Mouse (Mus musculus): Measurements from ENCODE around the gene Cenpp.

DNA sequence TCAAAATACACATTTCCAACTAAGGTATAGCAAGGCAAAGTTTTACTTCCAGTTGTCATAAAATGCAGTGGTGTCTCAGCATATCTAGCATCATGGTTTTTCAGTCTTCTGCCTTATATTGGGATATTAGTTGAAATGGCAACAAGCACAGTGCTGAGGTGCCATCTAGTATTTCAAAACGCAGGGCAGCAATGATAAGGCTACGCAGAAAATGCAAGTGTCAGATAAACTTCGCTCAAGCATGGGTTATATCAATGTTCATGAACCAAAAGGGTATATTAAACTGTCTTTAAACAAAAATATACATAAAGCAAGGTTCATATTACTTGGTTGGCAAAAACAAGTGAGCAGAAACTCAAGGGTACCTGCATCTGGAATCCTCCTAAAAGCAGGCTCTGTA is 35.6 kb downstream of the Cenpp start:
- TF ChIP-seq POLR2A (IDR thresholded peaks at IDR 0.05; ENCODE audit: borderline replicate concordance, control insufficient read depth, low read depth, low read length) (no peak), CTCF (IDR thresholded peaks at IDR 0.05; ENCODE audit: control insufficient read depth, insufficient read depth, low read length) (no peak)

Data from bone marrow, adult 2 months (tissue).